Mouse (Mus musculus): ENCODE data around the gene Plk1.

Gene Plk1

GRCm38 (mm10) chr7:122191097-122191496 is 31.9 kb downstream of the Plk1 start:
- CTCF ChIA-PET = interaction anchor here (0.7 kb wide), 2 partner anchors 35 to 90 kb away, joined by 5 to 9 read pairs; no protein-coding TSS in a partner anchor

- CTCF ChIA-PET = no interaction called here
These were observed 34.7 kb downstream of the Plk1 start for GRCm38 (mm10) chr7:122193919-122194318.

- CTCF ChIA-PET = interaction anchor here (0.6 to 0.7 kb wide), 3 partner anchors 39 to 412 kb away, joined by 4 to 6 read pairs (median 4); no protein-coding TSS in a partner anchor
These were observed 37.5 kb downstream of the Plk1 start for GRCm38 (mm10) chr7:122196771-122197170.

- CTCF ChIA-PET = interaction anchor here (0.7 kb wide), 3 partner anchors 39 to 411 kb away, joined by 4 to 7 read pairs (median 6); no protein-coding TSS in a partner anchor
These were observed 38.1 kb downstream of the Plk1 start for GRCm38 (mm10) chr7:122197306-122197705.

GRCm38 (mm10) chr7:122199296-122199695 is 40.1 kb downstream of the Plk1 start:
- CTCF ChIA-PET = interaction anchor here (0.7 kb wide), 1 partner anchor 285 kb away, joined by 3 read pairs; no protein-coding TSS in a partner anchor

GRCm38 (mm10) chr7:122203936-122204335 is 44.7 kb downstream of the Plk1 start:
- CTCF ChIA-PET = interaction anchor here (0.5 kb wide), 1 partner anchor 134 kb away, joined by 4 read pairs; no protein-coding TSS in a partner anchor

- CTCF ChIA-PET = no interaction called here
These were observed 46.9 kb downstream of the Plk1 start for GRCm38 (mm10) chr7:122206121-122206520.

- CTCF ChIA-PET = interaction anchor here (0.7 kb wide), 1 partner anchor 801 kb away, joined by 3 read pairs; no protein-coding TSS in a partner anchor
These were observed 49.2 kb downstream of the Plk1 start for GRCm38 (mm10) chr7:122208276-122209021.

- CTCF ChIA-PET = no interaction called here
These were observed 60.1 kb downstream of the Plk1 start, which contains the start of gene Chp2 for GRCm38 (mm10) chr7:122219315-122219801. Gene Chp2, plus strand, starts transcription at chr7:122219496.
